Mouse (Mus musculus) 3134 (cell line): ENCODE results near the gene Abca7.

Experiments used
- DNase-seq: peaks from one replicate; pipeline ENCODE4 v3.0.0-alpha.2; 2011; ENCODE audit warnings: low spot score; ENCODE audit not compliant: insufficient read length; ENCODE audit errors: extremely low read depth

The Abca7 gene

DNA sequence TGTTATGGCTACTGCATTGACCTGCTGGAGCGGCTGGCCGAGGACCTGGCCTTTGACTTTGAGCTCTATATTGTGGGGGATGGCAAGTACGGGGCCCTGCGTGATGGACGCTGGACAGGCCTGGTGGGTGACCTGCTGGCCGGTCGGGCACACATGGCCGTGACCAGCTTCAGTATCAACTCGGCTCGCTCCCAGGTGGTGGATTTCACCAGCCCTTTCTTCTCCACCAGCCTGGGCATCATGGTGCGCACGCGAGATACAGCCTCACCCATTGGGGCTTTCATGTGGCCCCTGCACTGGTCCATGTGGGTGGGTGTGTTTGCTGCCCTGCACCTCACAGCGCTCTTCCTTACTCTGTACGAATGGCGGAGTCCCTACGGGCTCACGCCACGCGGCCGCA lies 22.2 kb upstream of the Abca7 start:
- no peak for DNase-seq

- no peak for DNase-seq
Observed at GRCm38 (mm10) chr10:79974668-79975067, 21.6 kb upstream of the Abca7 start.

GRCm38 (mm10) chr10:79976071-79976721 lies 20.1 kb upstream of the Abca7 start:
- DNase-seq = no peak

- no peak for DNase-seq
Observed at GRCm38 (mm10) chr10:79976722-79977107, 19.6 kb upstream of the Abca7 start.

GRCm38 (mm10) chr10:79977324-79977723 lies 19.0 kb upstream of the Abca7 start:
- no peak for DNase-seq

GRCm38 (mm10) chr10:79978061-79978460 lies 18.2 kb upstream of the Abca7 start:
- no peak for DNase-seq

DNA sequence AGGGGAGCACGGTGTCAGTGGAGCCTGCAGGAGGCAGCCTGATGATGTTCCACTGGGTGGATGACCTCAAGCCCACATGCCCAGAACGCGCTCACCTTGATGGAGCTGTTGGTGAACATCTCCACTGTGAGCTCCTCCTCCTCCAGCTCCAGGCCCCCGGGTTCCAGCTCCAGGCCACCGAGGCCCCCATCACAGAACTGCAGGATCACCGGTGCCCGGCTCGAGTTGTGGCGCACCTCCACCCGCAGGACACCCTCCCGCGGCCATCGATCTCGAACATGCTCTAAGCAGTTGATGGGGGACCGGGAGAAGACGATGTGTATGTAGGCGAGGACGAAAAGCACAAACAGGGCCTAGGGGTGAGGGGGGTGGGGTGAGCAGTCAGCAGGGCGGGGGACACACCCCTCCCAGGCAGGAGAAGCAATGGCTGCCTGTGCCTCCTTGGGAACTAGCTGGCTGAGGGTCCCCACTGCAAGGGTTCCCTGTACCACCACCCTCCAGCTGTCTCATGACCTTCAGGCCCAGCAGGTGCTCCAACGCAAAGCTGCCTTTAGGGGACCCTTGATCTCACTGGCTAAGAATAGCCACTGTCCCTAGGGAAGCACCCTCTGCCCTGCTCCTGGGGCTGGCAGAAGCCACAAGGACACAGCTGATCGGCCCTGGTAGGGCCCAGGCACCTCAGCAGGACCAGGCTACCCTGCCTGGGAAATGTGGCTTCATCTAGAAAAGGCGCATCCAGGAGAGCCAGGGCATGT lies 16.7 kb upstream of the Abca7 start:
- no peak for DNase-seq

GRCm38 (mm10) chr10:79983205-79983604 lies 13.1 kb upstream of the Abca7 start:
- no peak for DNase-seq

DNA sequence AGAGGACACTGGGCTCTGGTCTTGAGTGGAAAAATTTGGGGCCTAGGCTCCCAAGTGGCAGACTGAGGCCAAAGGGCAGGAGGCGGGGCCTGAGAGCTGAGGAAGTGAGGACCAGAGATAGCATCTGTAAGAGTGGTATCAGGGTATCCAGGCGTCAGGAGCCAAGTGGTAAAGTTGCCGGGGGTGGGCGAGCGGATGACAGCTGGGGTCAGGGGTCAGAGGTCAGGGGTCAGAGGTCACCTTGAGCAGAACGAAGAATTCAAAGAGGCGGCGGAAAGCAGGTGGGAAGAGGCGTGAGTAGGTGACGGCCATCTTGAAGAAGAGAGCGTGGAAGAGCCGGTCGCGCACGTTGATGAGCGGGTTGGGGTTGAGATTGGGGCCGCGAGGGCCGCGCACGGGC lies 12.6 kb upstream of the Abca7 start:
- peak; percentile 70 for DNase-seq

GRCm38 (mm10) chr10:79984195-79984816 lies 12.0 kb upstream of the Abca7 start, which contains the start of gene Tmem259:
Gene Tmem259, minus strand, starts transcription at chr10:79984330.
- DNase-seq = peak; percentile 82

DNA sequence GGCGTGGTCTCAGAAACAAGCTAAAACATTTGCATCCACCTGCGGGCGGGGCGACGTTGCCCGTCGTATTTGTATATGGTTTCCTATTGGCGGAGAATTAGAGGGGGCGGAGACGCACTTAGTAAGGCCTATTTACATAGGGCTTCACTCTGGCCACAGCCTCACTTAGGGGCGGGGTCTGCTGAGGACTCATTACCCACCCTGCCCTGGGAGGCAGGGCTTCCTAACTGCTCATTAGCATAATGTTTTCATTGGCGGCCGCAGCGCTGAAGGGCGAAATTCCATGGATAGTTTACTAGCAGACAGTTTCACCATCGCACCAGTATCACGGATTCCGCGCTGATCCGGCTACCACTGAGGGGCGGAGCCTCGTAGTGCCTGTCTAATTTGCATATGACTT lies 11.4 kb upstream of the Abca7 start:
- DNase-seq = peak; percentile 94

- peak; percentile 78 for DNase-seq
Observed at GRCm38 (mm10) chr10:79985334-79986231, 10.7 kb upstream of the Abca7 start.

GRCm38 (mm10) chr10:79986232-79986878 lies 9.9 kb upstream of the Abca7 start:
- DNase-seq = peak; percentile 79

- DNase-seq = peak; percentile 93
Observed at GRCm38 (mm10) chr10:79986963-79987362, 9.3 kb upstream of the Abca7 start.

DNA sequence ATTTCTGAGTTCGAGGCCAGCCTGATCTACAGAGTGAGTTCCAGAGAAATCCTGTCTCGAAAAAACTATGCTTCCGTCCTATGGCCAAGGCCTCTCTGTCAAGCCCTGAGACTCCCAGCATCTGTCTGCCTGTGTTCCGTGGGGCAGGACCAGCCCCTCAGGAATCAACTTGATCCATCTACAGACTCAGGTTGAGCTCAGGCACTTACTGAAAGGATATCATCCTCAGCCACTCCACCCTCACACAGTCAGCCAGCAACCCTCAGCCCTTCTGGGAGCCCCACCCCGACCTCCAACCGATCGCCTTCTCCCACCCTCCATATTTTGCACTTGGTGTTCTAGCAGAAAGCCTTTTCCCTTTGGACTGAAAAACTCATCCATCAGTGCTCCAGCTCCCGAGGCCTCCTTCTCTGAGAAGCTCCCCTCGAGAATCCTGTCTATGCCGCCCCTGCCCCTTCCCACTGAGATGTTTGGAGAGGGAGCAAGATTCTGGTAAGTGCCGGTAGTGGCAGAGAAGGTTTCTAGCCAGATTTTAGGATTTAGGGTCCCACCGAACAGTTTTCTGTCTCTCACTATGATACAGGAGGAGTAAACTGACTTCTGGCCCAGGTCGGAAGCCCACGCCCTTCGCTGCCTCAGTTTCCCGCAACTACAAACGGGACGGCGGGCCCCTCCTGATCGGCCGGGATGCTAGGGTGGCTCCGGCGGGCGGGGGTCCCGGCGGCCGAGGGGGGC lies 8.4 kb upstream of the Abca7 start:
- DNase-seq = peak; percentile 66

DNA sequence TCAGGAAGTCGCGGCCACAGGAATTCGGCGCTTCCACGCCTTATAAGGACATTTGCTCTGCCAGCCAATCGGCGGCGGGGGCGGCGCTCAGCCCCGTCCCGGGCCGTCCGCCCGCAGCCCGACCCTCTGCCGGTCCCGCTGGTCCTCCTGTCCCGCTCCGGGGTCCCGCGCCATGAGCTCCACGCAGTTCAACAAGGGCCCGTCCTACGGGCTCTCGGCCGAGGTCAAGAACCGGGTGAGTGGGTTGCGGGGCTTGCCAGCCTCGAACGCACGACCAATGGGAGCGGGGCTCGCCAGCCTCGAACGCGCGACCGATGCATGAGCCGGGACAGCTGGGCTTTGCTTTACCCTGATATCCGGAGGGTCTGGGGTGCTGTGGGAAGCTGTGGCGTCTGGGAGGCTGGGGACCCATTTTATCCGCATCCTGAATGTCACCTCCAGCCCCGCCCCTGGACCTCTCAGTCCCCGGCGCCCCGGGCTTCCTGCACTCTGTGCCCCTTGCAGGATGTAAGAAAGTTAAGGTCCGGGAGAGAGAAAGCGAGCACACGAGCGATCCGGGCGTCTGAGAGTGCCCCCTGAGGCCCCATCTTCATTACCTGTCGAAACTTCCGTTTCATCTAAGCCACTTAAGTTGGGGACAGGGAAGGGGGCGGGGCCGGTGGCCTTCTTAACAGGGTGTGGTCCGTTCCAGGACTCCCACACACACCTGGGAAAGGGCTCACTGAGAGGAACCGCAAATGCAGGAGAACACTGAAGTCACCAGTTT lies 7.6 kb upstream of the Abca7 start, which contains the start of gene Cnn2:
Gene Cnn2, plus strand, starts transcription at position 79 of the 766 bp plus-strand sequence.
- DNase-seq = peak; percentile 86

- DNase-seq = no peak
Observed at GRCm38 (mm10) chr10:79989272-79989786, 7.0 kb upstream of the Abca7 start.

DNA sequence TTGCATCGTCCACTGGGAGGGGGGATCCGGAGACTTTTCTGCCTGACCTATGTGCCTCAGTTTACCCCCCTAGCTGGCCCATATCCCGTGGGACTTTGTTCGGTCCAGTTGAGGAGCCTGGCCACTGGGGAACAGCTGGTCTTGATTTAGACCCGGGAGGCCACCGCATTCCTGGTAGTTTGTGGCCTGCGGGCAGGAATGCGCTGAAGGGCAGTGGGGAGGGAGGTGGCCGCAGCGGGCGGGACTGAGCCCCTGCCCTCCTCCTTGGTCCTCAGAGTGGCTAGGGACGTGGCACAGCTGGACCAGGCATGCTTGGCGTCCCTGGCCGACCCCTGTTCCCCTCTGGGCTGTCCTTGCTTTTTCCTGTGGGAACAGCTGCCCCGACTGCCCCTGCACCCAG lies 6.4 kb upstream of the Abca7 start:
- DNase-seq = peak; percentile 85

DNA sequence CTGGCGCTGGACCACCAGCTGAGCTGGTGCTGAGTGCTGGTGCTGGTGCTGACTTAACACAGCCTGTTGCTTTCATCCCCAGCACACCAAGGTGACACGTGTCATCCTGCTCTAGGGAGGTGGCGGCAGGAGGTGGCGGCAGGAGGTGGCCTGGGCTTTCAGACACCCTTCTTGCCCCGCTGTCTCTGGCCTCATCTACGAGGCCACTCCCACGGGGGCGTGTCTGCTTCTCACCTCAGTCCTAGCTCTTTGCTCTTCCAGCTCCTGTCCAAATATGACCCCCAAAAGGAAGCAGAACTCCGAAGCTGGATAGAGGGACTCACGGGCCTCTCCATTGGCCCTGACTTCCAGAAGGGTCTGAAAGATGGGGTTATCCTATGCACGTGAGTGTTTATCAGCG lies 5.2 kb upstream of the Abca7 start:
- no peak for DNase-seq
